Mouse (Mus musculus) erythroblast, embryonic 14.5 days (primary cell): ENCODE measurements around the gene Pdlim1.

Experiments used
- GATA1 ChIP-seq: IDR thresholded peaks from 2 replicates; pipeline ENCODE4 v1.6.1; 2012; ENCODE audit warnings: low read length, inconsistent platforms, mixed read lengths
- TAL1 ChIP-seq: IDR thresholded peaks from 3 replicates; pipeline ENCODE4 v1.6.1; 2012; ENCODE audit warnings: low read length, inconsistent platforms, mixed read lengths

GRCm38 (mm10) chr19:40268493-40268892, 3.1 kb downstream of the Pdlim1 start:
- TF ChIP-seq GATA1 (no peak), TAL1 (no peak)
